Mouse (Mus musculus) stomach, postnatal 0 days (tissue): ENCODE measurements around the gene Cish. TPM values are rescaled to one million over a fixed set of nuclear protein-coding genes. Genes with fewer than 3 reads are reported as not detected.

Source experiments
- ATAC-seq: fragments of 200-750 bp; cut with Nextera tagmentation; 2 replicates; pipeline ENCODE4 v1.8.0; 2017; ENCODE audit not compliant: low FRiP score, low TSS enrichment
- DNase-seq: peaks from one replicate; pipeline ENCODE4 v3.0.0-alpha.2; 2016; ENCODE audit warnings: low spot score
- H3K27ac ChIP-seq: fragments of 300-500 bp; sonication (generic); replicated peaks from 2 replicates; pipeline ENCODE4 v1.5.1; 2014; ENCODE audit warnings: mild to moderate bottlenecking, control low read depth
- H3K27me3 ChIP-seq: fragments of 300-500 bp; sonication (generic); 2 replicates; pipeline ENCODE4 v1.6.1; 2014; ENCODE audit warnings: low read length; ENCODE audit not compliant: control insufficient read depth, insufficient read depth
- H3K36me3 ChIP-seq: fragments of 300-500 bp; sonication (generic); 2 replicates; pipeline ENCODE4 v1.6.1; 2014; ENCODE audit warnings: low read length, mixed read lengths; ENCODE audit not compliant: control insufficient read depth, insufficient read depth
- H3K4me1 ChIP-seq: fragments of 300-500 bp; sonication (generic); replicated peaks from 2 replicates; pipeline ENCODE4 v1.6.1; 2014; ENCODE audit warnings: antibody characterized with exemption; ENCODE audit not compliant: control insufficient read depth, insufficient read depth
- H3K4me2 ChIP-seq: fragments of 300-500 bp; sonication (generic); replicated peaks from 2 replicates; pipeline ENCODE4 v1.6.1; 2014; ENCODE audit warnings: low read depth, mild to moderate bottlenecking, control low read depth, moderate library complexity
- H3K4me3 ChIP-seq: fragments of 300-500 bp; sonication (generic); 2 replicates; pipeline ENCODE4 v1.5.1; 2014; ENCODE audit warnings: low read depth, low read length, control low read depth
- H3K9ac ChIP-seq: fragments of 300-500 bp; sonication (generic); 2 replicates; pipeline ENCODE4 v1.6.1; 2014; ENCODE audit warnings: mild to moderate bottlenecking, low read length, control low read depth, mixed read lengths
- H3K9me3 ChIP-seq: fragments of 300-500 bp; sonication (generic); 2 replicates; pipeline ENCODE4 v1.6.1; 2016; ENCODE audit warnings: low read length; ENCODE audit not compliant: control insufficient read depth
- CTCF ChIP-seq: IDR thresholded peaks from 2 replicates; pipeline ENCODE4 v1.5.1; 2016; ENCODE audit warnings: antibody characterized with exemption, low read depth, mild to moderate bottlenecking, moderate library complexity
- EP300 ChIP-seq: optimal IDR thresholded peaks from 2 replicates; pipeline ENCODE3; 2016; ENCODE audit warnings: antibody characterized with exemption
- WGBS: fragments of 180-500 bp; shearing (Covaris S2); extraction: QIAGEN DNeasy Blood & Tissue Kit; methylation state at CpG from one replicate; pipeline ENCODE4 v1.1.7; 2014; 5-methylcytosine and 5-hydroxymethylcytosine counted together
- polyA plus RNA-seq: library from polyadenylated mRNA; unstranded; fragments of >200 nt; fragmentation: Nextera tagmentation; extraction: Ambion mirVana; gene quantifications from 2 replicates; pipeline ENCODE4 v1.2.1, GENCODE M21; 2015

The Cish gene
- polyA plus RNA-seq, 1 experiment from 2014 or later: 30.8 TPM

DNA sequence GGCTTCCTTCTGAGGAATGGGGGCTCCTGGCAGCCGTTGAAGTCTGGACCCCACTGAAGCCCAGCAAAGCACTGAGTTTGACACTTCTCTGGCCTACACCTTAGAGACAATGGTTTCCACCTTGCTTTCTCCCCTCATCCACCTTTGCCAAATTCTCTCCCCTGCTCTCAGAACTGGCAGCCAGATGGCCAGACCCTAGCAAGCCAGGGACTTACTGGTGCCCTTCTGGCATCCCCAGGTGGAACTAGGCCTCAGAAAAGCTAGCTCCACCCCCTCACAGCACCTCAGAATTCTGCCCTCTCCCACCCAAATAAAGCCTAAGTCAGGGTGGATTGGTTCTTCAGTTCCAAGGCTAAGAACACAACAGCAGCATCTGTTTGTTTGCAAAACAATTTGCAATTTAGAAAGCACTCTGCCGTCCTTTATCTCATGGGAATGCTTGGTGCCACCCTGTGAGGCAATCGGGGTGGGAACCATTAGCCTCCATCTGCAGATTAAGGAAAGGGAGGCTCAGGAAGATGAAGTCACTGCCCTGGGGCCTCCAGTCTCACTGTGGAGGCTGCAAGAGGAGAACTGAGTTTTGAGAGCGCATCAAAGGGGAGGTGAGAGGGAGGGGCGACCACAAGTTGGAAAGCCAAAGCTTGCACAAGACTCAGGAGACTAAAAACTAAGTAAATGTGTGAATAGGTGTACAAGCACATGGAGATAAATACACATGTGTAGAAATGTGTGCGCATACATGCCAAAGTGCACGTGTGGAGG lies 24.5 kb upstream of the Cish start:
- 60% methylated on average over 7 of the region's 7 CpGs for WGBS
- Histone ChIP-seq H3K4me1 (no peaks in the 10 kb centered on the region), H3K4me2 (no peak overlapping the region), H3K36me3 (no peaks in the 10 kb centered on the region), H3K9ac (no peak overlapping the region), H3K4me3 (no peak overlapping the region), H3K27ac (no peak overlapping the region), H3K9me3 (no peaks in the 10 kb centered on the region), H3K27me3 (no peaks in the 10 kb centered on the region)
- TF ChIP-seq EP300: no peak
- TF ChIP-seq CTCF: no peak
- DNase-seq (no peak), ATAC-seq (no peak)

DNA sequence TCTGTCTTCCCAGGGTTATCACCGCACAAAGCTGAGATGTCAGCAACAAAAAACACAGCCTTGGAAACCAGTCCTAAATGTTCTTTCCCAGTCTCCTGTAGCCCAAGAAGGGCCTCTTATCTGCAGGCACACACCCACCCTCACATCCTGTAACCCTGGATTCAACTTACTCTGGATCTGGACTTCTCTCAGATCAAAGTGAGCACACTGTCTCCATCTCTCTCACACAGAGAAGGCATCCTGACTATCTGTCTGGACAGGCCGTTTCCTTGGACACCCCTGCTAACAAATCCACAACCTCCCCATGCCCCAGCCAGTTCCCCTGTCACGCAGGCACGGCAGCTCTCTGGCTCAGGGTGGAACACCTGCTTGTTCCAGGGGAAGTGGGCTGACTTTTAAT lies 23.5 kb upstream of the Cish start:
- H3K27me3 ChIP-seq: no peaks in the 10 kb centered on the region
- H3K36me3 ChIP-seq: no peaks in the 10 kb centered on the region
- H3K9ac ChIP-seq: no peak overlapping the region
- H3K4me2 ChIP-seq: no peak overlapping the region
- no peak overlapping the region for H3K27ac ChIP-seq
- WGBS: 62% methylated on average over 4 of the region's 4 CpGs
- ATAC-seq: no peak
- H3K4me3 ChIP-seq: no peak overlapping the region
- H3K4me1 ChIP-seq: no peaks in the 10 kb centered on the region
- H3K9me3 ChIP-seq: no peaks in the 10 kb centered on the region
- DNase-seq: no peak
- TF ChIP-seq EP300: no peak
- TF ChIP-seq CTCF: no peak

DNA sequence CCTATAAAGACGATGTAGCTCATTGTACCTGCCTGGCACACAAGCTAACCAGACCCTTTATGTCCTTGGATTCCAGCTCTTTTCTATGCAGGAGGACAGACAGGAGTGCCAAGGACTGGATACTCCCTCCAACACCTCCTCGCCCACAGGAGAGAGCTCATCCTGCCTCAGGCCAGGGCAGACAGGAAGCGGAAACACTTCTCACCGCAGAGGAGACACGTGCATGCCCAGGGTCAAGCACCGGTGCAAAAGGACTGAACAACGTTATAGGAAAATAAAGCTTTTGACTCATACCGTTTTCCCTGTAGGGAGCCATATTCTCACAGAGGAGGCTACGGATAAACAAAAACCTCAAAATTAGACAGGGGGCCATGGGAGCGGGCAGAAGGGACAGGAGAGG lies 22.6 kb upstream of the Cish start:
- TF ChIP-seq CTCF: no peak
- TF ChIP-seq EP300: no peak
- Histone ChIP-seq H3K36me3 (no peaks in the 10 kb centered on the region), H3K4me2 (no peak overlapping the region), H3K9me3 (no peaks in the 10 kb centered on the region), H3K9ac (no peak overlapping the region), H3K27me3 (no peaks in the 10 kb centered on the region), H3K4me3 (no peak overlapping the region), H3K27ac (no peak overlapping the region), H3K4me1 (no peaks in the 10 kb centered on the region)
- WGBS: 73% methylated on average over 10 of the region's 10 CpGs
- ATAC-seq (no peak), DNase-seq (no peak)

DNA sequence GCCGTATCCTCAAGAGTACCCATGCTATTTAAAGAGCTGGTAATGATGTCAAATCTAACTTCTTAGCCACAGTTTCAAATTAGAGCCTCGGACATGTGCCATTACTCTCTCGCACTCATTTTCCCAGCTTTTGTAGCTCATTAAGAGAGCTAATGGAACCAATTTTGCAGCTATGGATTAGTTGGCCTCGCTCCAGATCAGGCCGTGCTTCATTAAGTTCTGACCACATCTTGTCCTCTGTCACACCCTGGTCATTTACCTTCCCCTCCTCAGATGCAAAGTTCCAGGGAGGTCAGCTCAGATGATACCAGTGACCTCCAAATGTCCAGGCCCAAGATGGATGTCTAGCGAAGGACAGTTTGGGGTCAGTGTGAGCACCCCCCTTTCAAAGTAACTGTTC lies 21.1 kb upstream of the Cish start:
- no peak for ATAC-seq
- TF ChIP-seq CTCF (no peak), EP300 (no peak)
- no peak overlapping the region for H3K4me3 ChIP-seq
- no peak overlapping the region for H3K27ac ChIP-seq
- no peaks in the 10 kb centered on the region for H3K27me3 ChIP-seq
- no peak overlapping the region for H3K9ac ChIP-seq
- H3K9me3 ChIP-seq: no peaks in the 10 kb centered on the region
- no peaks in the 10 kb centered on the region for H3K36me3 ChIP-seq
- DNase-seq: no peak
- H3K4me1 ChIP-seq: no peaks in the 10 kb centered on the region; the same call in 1 of the 2 replicates
- 90% methylated on average over 6 of the region's 6 CpGs for WGBS
- no peak overlapping the region for H3K4me2 ChIP-seq

DNA sequence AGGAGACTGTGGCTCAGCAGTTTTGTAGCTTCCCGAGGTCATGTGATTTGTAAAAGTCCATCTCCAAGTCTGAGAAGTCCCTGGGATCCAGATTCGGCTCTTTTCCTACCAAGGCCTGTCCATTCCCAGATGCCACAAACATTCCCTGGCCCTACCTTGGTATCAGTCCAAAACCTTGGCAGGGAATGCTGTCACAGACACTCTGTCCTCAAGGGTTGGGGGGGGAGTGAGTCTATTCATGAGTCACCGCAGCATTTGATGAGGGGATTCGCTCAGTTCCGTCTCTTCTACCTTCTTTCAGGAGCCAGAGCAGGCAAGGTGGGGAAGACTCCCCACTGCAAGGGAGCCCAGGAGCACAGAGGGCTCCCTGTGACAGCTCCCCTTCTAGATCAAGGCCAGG lies 20.1 kb upstream of the Cish start:
- H3K36me3 ChIP-seq: no peaks in the 10 kb centered on the region
- no peaks in the 10 kb centered on the region; the same call in 1 of the 2 replicates for H3K4me1 ChIP-seq
- no peak overlapping the region for H3K9ac ChIP-seq
- no peaks in the 10 kb centered on the region for H3K27me3 ChIP-seq
- H3K9me3 ChIP-seq: no peaks in the 10 kb centered on the region
- TF ChIP-seq EP300 (no peak), CTCF (no peak)
- WGBS: 89% methylated on average over 5 of the region's 5 CpGs
- DNase-seq (no peak), ATAC-seq (no peak)
- H3K4me3 ChIP-seq: no peak overlapping the region
- H3K4me2 ChIP-seq: no peak overlapping the region
- no peak overlapping the region for H3K27ac ChIP-seq

DNA sequence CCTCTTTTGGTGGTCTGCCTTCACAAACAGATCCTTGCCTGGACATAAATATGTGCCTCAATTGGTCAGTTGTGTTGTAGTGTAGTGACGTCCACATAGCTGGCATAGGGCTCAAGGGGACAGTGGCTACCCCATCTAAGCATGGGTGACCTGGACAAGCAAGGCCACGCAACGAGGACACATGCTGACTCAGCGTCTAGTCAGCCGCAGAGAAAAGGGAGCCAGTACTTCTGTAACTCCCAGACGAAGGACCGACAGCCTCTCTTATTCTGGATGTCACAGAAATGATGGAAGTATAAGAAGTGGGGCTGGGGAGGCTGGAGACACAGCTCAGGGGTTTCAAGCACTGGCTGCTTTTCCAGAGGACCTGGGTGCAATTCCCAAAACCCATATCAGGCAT lies 18.2 kb upstream of the Cish start:
- no peaks in the 10 kb centered on the region for H3K9me3 ChIP-seq
- WGBS: 86% methylated on average over 7 of the region's 7 CpGs
- no peaks in the 10 kb centered on the region; the same call in 1 of the 2 replicates for H3K4me1 ChIP-seq
- no peak for ATAC-seq
- DNase-seq: no peak
- H3K9ac ChIP-seq: no peak overlapping the region
- H3K4me2 ChIP-seq: no peak overlapping the region
- no peaks in the 10 kb centered on the region for H3K27me3 ChIP-seq
- TF ChIP-seq EP300 (no peak), CTCF (no peak)
- H3K36me3 ChIP-seq: no peaks in the 10 kb centered on the region
- no peak overlapping the region for H3K27ac ChIP-seq
- no peak overlapping the region for H3K4me3 ChIP-seq
